Mouse (Mus musculus) limb, embryonic 13.5 days (tissue): ENCODE measurements around the gene Prrg1. TPM values are rescaled to one million over a fixed set of nuclear protein-coding genes. Genes with fewer than 3 reads are reported as not detected.
A peak's percentile ranks its signal among the peaks of the same experiment; 100 is the strongest.

Experiments used
- ATAC-seq: fragments of 200-750 bp; cut with Nextera tagmentation; 2 replicates; pipeline ENCODE4 v1.8.0; 2017; ENCODE audit warnings: low read depth, moderate number of reproducible peaks, moderate TSS enrichment; ENCODE audit not compliant: low FRiP score
- H3K27ac ChIP-seq: fragments of 300-500 bp; sonication (generic); 2 replicates; pipeline ENCODE4 v1.5.1; 2015; ENCODE audit warnings: inconsistent platforms, mild to moderate bottlenecking, moderate library complexity
- H3K27me3 ChIP-seq: fragments of 300-500 bp; sonication (generic); 2 replicates; pipeline ENCODE4 v1.6.1; 2015; ENCODE audit warnings: mild to moderate bottlenecking, inconsistent platforms
- H3K36me3 ChIP-seq: fragments of 300-500 bp; sonication (generic); 2 replicates; pipeline ENCODE4 v1.6.1; 2015; ENCODE audit warnings: inconsistent platforms, mild to moderate bottlenecking, moderate library complexity
- H3K4me1 ChIP-seq: fragments of 300-500 bp; sonication (generic); 2 replicates; pipeline ENCODE4 v1.6.1; 2015; ENCODE audit warnings: inconsistent platforms
- H3K4me2 ChIP-seq: fragments of 300-500 bp; sonication (generic); replicated peaks from 2 replicates; pipeline ENCODE4 v1.6.1; 2015; ENCODE audit warnings: inconsistent platforms, mild to moderate bottlenecking, moderate library complexity
- H3K4me3 ChIP-seq: fragments of 300-500 bp; sonication (generic); 2 replicates; pipeline ENCODE4 v1.5.1; 2015; ENCODE audit warnings: moderate library complexity, mild to moderate bottlenecking, inconsistent platforms
- H3K9ac ChIP-seq: fragments of 300-500 bp; sonication (generic); 2 replicates; pipeline ENCODE4 v1.6.1; 2015; ENCODE audit warnings: mild to moderate bottlenecking, inconsistent platforms
- H3K9me3 ChIP-seq: fragments of 300-500 bp; sonication (generic); 2 replicates; pipeline ENCODE4 v1.6.1; 2016; ENCODE audit warnings: inconsistent platforms
- WGBS: fragments of 180-500 bp; shearing (Covaris S2); methylation state at CpG from one replicate; pipeline ENCODE4 v1.1.7; 2015; 5-methylcytosine and 5-hydroxymethylcytosine counted together
- polyA plus RNA-seq: library from polyadenylated mRNA; unstranded; fragments of >200 nt; fragmentation: Nextera tagmentation; extraction: Ambion mirVana; gene quantifications from 2 replicates; pipeline ENCODE4 v1.2.1, GENCODE M21; 2015

Prrg1 gene
- polyA plus RNA-seq: 14.1 and 14.6 TPM in 2 replicates

DNA sequence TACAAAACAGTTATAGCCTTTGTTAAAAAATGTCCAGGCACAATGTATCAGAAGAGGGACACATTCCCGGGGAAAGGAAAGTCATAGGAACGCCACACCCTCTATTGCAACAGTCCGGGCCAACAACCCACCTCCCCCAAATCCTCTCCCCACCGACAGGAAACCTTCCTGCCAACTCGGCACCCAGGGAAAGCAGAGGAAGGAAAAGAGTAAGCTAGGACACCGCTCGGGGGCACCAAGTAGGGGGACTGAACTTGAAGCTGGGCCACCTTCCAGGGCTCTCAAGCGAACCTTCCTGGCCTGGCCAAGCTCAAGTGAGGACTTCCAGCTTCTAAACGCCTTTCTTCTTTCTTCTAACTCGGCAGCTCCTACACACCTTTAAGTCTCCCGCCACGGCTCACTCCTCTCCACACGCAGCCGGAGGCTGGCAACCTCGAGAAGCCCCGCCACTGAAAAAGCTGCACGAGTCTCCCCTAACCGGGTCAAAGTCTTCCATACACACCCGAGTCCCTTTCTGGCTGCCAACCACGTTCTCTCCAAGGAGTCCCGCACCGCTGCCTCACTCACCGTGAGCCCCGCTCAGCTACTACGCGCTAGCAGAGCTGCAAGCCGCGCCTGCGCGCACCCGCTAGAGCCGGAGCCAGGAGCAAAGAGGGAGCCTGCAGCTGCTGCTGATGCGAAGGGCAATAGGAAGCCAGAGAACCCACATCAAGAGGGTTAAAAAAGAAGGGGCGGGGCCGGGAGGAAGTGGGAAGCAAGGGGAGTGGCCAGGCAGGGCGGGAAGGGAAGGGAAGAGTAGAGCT, at the start of gene Prrg1:
Gene Prrg1, minus strand, starts transcription at position 695 of the 803 bp plus-strand sequence.
- Histone ChIP-seq H3K4me1 (no peaks in the 10 kb centered on the region), H3K36me3 (no peaks in the 10 kb centered on the region), H3K4me3 (peak within 1 kb of the TSS; percentile 52), H3K9me3 (no peaks in the 10 kb centered on the region), H3K9ac (peak within 1 kb of the TSS; percentile 67), H3K4me2 (peak within 1 kb of the TSS; percentile 52), H3K27me3 (no peaks in the 10 kb centered on the region), H3K27ac (peak within 1 kb of the TSS; percentile 91)
- ATAC-seq: peak; percentile 97
- WGBS: 18% methylated on average over 32 of the region's 36 CpGs

DNA sequence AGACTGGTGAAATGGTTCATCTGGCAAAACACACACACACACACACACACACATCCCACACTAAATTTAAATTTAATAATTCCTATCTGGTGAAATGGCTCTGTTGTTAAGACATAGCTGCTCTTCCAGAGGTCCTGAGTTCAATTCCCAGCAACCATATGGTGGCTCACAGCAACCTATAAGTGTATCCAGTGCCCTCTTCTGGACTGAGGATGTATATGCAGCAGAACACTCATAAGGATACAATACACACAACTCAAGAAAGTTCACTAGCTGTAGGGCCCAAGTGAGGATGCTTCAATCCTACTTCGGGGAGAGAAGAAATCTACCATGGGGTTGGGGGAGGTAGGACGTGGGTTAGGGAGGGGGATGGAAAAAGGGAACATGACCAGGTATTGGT, 22.1 kb upstream of the Prrg1 start:
- Histone ChIP-seq H3K9ac (no peak overlapping the region), H3K36me3 (no peaks in the 10 kb centered on the region), H3K4me3 (no peak overlapping the region), H3K27ac (no peak overlapping the region), H3K4me2 (no peak overlapping the region), H3K9me3 (no peaks in the 10 kb centered on the region), H3K4me1 (no peaks in the 10 kb centered on the region), H3K27me3 (no peaks in the 10 kb centered on the region)
- 53% methylated on average over 2 of the region's 2 CpGs for WGBS
- ATAC-seq: no peak

DNA sequence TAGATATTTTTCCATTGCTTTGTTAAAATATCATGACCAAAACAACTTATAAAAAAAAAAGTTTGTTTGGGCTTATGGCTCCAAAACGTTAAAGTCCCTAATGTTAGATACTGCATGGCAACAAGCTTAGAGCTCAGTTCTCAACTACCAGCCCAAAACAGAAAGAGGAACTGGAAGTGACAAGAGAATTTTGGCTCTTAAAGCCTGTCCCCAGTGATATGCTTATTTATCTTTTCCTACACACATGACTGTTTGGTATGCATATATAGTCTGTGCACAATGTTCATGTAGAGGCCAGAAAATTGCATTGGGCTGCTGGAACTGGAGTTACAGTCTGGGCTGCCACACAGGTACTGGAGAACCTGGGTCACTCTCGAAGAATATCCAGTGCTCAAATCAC, 9.4 kb upstream of the Prrg1 start:
- H3K9ac ChIP-seq: no peak overlapping the region
- H3K4me2 ChIP-seq: no peak overlapping the region
- H3K4me3 ChIP-seq: no peak overlapping the region
- no peaks in the 10 kb centered on the region for H3K9me3 ChIP-seq
- H3K27ac ChIP-seq: no peak overlapping the region
- WGBS: 69% methylated on average over 2 of the region's 2 CpGs
- H3K27me3 ChIP-seq: no peaks in the 10 kb centered on the region
- no peaks in the 10 kb centered on the region for H3K4me1 ChIP-seq
- no peaks in the 10 kb centered on the region for H3K36me3 ChIP-seq
- ATAC-seq: no peak

DNA sequence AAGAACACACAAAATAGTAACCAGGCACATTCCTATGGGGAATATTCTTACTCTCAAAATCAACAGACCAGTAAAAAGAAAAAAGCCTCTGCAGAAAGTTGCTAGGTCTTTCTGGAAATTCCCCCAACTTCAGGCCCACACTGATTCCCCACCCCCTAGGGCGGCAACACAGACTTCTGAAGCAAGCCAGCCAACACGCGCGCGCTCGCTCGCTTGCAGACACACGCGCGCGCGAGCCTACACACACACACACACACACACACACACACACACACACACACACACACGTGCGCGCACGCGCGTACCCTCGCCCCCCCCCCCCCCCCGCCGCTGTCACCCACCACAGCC, 868 bp downstream of the Prrg1 start:
- H3K9ac ChIP-seq: peak overlapping the region; percentile 67
- WGBS: 15% methylated on average over 4 of the region's 21 CpGs
- no peaks in the 10 kb centered on the region for H3K4me1 ChIP-seq

DNA sequence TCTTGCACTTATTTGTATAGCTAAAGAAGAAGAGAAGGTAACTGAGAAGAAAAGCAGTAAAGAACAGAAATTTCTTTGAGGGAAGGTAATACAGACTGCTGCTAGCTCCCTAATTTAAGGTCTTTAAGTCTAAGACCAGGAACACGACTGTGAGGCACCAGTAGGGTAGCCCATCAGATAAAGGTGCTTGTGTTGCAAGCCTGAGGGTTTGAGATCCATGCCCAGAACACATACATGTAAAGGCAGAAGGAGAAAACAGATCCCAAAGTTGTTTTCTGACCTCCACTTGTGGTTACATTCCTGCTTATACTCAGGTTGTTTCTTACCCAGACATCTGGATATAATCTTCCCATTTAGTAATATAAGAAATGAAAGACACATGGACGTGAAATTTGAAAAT, 20.2 kb downstream of the Prrg1 start:
- Histone ChIP-seq H3K4me2 (no peak overlapping the region), H3K9ac (no peak overlapping the region), H3K4me3 (no peak overlapping the region), H3K9me3 (no peaks in the 10 kb centered on the region), H3K36me3 (no peaks in the 10 kb centered on the region), H3K4me1 (no peaks in the 10 kb centered on the region), H3K27ac (no peak overlapping the region), H3K27me3 (no peaks in the 10 kb centered on the region)
- 21% methylated on average over 2 of the region's 2 CpGs for WGBS
- ATAC-seq: no peak

More for the DNA sequence above, 868 bp downstream of the Prrg1 start:
- Histone ChIP-seq H3K4me3 (peak overlapping the region; percentile 52), H3K9me3 (no peaks in the 10 kb centered on the region), H3K4me2 (peak overlapping the region; percentile 52), H3K36me3 (no peaks in the 10 kb centered on the region), H3K27ac (peak overlapping the region; percentile 91), H3K27me3 (no peaks in the 10 kb centered on the region)
- ATAC-seq: peak; percentile 76

DNA sequence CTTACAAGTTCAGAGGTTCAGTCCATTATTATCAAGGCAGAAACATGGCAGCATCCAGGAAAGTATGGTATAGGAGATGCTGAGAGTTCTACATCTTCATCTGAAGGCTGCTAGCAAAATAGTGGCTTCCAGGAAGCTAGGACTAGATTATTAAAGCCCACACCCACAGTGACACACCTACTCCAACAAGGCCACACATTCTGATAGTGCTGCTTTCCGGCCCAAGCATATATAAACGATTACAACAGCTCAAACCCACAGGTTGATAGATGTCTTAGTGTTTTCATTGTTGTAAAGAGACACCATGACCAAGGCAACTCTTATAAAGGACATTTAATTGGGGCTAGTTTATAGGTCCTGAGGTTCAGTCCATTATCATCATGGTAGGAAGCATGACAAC, 30.3 kb downstream of the Prrg1 start:
- WGBS: 85% methylated on average over 2 of the region's 2 CpGs
- Histone ChIP-seq H3K4me3 (no peak overlapping the region), H3K9ac (no peak overlapping the region), H3K27ac (no peak overlapping the region), H3K36me3 (no peaks in the 10 kb centered on the region), H3K27me3 (no peaks in the 10 kb centered on the region), H3K9me3 (no peaks in the 10 kb centered on the region), H3K4me2 (no peak overlapping the region), H3K4me1 (no peaks in the 10 kb centered on the region)
- ATAC-seq: no peak

DNA sequence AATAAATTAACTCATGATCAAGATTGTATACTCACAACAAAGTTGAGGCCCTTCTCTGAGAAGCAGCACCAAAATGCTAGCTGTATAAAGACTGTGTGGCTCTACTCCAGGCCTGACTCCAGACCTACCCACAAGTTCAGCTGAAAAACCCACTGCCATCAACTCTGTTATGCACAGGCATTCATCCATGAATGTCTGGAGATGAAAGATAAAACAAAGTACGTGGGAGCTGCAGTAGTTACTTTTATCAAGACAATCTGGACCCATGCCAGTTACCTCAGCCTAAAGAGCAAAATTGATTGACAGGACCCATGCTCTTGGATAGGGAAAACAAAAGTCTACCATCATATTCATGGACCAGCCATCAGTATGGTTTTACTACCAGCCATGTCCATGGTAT, 31.0 kb downstream of the Prrg1 start:
- Histone ChIP-seq H3K4me2 (no peak overlapping the region), H3K27me3 (no peaks in the 10 kb centered on the region), H3K36me3 (no peaks in the 10 kb centered on the region), H3K9me3 (no peaks in the 10 kb centered on the region), H3K9ac (no peak overlapping the region), H3K4me1 (no peaks in the 10 kb centered on the region), H3K27ac (no peak overlapping the region), H3K4me3 (no peak overlapping the region)
- 79% methylated on average over 1 of the region's 1 CpGs for WGBS
- ATAC-seq: no peak

DNA sequence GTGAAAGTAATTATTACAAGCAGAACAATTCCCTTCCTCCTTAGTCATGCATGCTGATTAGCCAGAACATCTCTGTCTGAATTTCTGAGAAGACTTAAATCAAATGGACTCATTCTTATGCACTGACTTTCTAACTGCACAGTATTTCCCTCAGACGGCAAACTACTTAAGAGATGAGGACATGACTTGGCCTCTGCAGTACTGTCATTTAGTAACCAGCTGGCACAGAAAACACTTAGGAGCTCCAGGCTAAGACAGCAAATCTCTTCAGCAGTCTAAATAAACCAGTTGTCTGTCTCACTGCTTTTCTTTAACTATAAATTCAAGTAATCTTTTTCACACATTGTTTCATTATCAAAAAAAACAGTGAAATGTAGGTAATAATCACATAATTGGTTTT, 36.0 kb downstream of the Prrg1 start:
- no peak for ATAC-seq
- 66% methylated on average over 1 of the region's 1 CpGs for WGBS
- Histone ChIP-seq H3K36me3 (no peaks in the 10 kb centered on the region), H3K9ac (no peak overlapping the region), H3K4me1 (no peaks in the 10 kb centered on the region), H3K27ac (no peak overlapping the region), H3K4me3 (no peak overlapping the region), H3K27me3 (no peaks in the 10 kb centered on the region), H3K4me2 (no peak overlapping the region), H3K9me3 (no peaks in the 10 kb centered on the region)

DNA sequence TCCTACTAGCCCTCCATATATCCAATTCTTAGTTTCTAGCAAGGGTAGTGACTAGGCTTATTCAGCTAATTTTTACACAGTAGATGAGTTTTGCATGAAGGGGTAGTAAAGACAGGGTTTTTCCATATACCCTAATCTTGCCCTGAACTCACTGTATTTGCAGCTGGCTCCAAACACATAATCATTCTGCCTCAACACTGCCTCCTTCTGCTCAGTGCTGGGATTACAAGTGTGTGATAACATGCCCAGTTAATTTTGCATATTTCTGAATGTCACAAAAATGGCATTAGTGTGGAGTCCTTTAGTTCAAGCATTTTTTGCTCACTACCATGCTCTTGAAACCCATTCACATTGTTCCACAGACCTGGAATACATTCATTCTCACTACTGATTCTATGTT, 44.0 kb downstream of the Prrg1 start:
- Histone ChIP-seq H3K9ac (no peak overlapping the region), H3K27me3 (no peaks in the 10 kb centered on the region), H3K36me3 (no peaks in the 10 kb centered on the region), H3K9me3 (no peaks in the 10 kb centered on the region), H3K4me1 (no peaks in the 10 kb centered on the region), H3K4me2 (no peak overlapping the region), H3K27ac (no peak overlapping the region), H3K4me3 (no peak overlapping the region)
- no peak for ATAC-seq

DNA sequence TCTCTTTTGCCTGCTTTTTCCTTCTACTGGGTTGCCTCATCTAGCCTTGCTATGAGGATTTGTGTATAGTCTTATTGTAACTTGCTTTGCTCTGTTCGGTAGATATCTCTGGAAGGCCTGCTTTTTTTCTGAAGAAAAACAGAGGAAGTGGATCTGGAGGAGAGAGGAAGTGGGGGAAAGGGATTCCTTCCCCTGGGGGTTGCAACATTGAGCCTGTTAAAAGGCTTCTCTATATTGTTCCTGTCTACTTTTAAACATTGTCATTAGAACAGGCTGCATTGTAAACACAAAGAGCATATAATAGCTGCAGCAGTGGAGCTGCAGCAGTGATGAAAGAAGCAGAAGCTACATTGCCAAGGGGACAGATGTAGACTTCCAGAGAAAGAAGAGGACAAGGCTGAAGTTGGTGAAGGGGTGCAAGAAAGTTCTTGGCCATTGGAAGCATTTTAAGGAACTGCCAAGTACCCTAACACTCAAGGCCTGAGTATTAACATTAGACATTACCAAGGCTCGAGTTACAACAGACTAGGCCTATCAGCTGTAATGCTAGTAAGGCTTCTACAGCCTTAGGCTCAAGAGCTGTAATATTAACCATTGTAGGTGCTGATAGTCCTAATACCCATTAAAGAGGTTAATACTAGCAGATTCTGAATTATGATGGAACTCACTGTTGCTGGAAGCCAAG, 44.9 kb downstream of the Prrg1 start:
- H3K9me3 ChIP-seq: no peaks in the 10 kb centered on the region
- no peak for ATAC-seq
- H3K4me1 ChIP-seq: no peaks in the 10 kb centered on the region
- no peak overlapping the region for H3K4me3 ChIP-seq
- WGBS: 74% methylated on average over 2 of the region's 2 CpGs
- no peak overlapping the region for H3K4me2 ChIP-seq
- H3K27me3 ChIP-seq: no peaks in the 10 kb centered on the region
- no peaks in the 10 kb centered on the region for H3K36me3 ChIP-seq
- H3K9ac ChIP-seq: no peak overlapping the region
- H3K27ac ChIP-seq: no peak overlapping the region

DNA sequence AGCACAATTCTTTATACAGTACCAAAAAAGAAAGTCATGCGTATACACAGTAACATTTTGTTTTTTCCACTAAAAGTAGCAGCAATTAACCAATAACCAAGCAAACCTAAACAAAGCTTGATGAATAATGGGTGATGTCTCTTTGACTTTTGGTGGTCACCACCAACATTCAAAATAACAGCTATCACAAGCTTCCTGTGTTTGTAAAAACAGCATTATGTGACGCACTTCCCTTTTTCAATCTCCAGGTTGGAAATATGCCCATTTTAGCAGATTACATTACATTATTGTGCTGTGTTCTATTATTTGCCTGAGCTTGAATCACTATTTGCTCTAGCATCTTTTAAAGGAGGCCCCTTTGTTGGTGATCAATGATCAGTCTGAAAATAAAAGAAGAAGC, 65.4 kb downstream of the Prrg1 start:
- Histone ChIP-seq H3K36me3 (no peaks in the 10 kb centered on the region), H3K4me3 (no peak overlapping the region), H3K4me2 (no peak overlapping the region), H3K27me3 (no peaks in the 10 kb centered on the region), H3K9ac (no peak overlapping the region), H3K4me1 (no peaks in the 10 kb centered on the region), H3K27ac (no peak overlapping the region), H3K9me3 (no peaks in the 10 kb centered on the region)
- WGBS: 99% methylated on average over 2 of the region's 2 CpGs
- ATAC-seq: no peak

DNA sequence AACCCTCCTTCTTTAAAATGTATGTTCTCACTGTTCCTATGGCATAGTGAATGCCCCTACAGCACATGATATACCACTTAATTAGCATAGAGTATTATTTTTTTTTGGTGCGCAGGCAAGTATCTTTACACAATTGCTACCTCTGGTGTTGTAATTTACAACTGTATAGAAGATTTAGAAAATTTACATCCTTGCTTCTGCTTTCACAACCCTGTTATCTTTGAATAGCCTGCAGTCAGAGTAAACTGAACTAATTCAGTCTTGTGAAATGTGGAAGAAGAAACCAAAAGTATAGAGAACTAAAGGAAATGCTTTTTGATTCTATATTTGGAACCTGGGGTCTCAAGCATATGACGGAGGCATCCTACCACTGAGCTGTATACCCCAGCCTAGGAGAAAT, 100.7 kb downstream of the Prrg1 start:
- Histone ChIP-seq H3K4me3 (no peak overlapping the region), H3K9ac (no peak overlapping the region), H3K4me2 (no peak overlapping the region), H3K27me3 (no peaks in the 10 kb centered on the region), H3K9me3 (no peaks in the 10 kb centered on the region), H3K36me3 (no peaks in the 10 kb centered on the region), H3K27ac (no peak overlapping the region), H3K4me1 (no peaks in the 10 kb centered on the region)
- ATAC-seq: no peak
- 80% methylated on average over 2 of the region's 2 CpGs for WGBS

DNA sequence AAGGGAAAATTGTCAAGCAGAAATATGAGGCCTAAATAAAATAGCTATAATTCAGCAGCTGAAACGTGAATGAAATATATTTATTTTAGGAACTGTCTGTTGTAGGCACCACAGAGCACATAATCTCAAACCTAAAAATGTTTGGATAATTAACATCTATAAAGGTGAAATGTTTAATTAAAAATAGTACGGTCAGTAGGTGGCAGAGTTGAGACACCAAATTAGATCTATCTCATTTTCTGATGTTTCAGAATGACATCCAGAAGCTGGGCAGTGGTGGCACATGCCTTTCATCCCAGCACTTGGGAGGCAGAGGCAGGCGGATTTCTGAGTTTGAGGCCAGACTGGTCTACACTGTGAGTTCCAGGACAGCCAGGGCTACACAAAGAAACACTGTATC, 104.0 kb downstream of the Prrg1 start:
- 73% methylated on average over 3 of the region's 3 CpGs for WGBS
- ATAC-seq: no peak

More for the DNA sequence above, 104.0 kb downstream of the Prrg1 start:
- Histone ChIP-seq H3K4me1 (no peaks in the 10 kb centered on the region), H3K27me3 (no peaks in the 10 kb centered on the region), H3K9me3 (no peaks in the 10 kb centered on the region), H3K36me3 (no peaks in the 10 kb centered on the region), H3K4me2 (no peak overlapping the region), H3K9ac (no peak overlapping the region), H3K27ac (no peak overlapping the region), H3K4me3 (no peak overlapping the region)
